Mouse (Mus musculus) neural tube, embryonic 11.5 days (tissue): ENCODE data around the gene F12. TPM values are rescaled to one million over a fixed set of nuclear protein-coding genes. Genes with fewer than 3 reads are reported as not detected.

Experiments
- ATAC-seq: fragments of 200-750 bp; cut with Nextera tagmentation; 2 replicates; pipeline ENCODE4 v1.8.0; 2017; ENCODE audit warnings: moderate number of reproducible peaks, mild to moderate bottlenecking, moderate TSS enrichment, moderate library complexity; ENCODE audit not compliant: insufficient read depth, low FRiP score, low TSS enrichment
- DNase-seq: peaks from one replicate; pipeline ENCODE4 v3.0.0-alpha.2; 2015; ENCODE audit warnings: low spot score
- H3K27ac ChIP-seq: fragments of 300-500 bp; sonication (generic); 2 replicates; pipeline ENCODE4 v1.5.1; 2014; ENCODE audit warnings: low read depth, mild to moderate bottlenecking, low read length
- H3K27me3 ChIP-seq: fragments of 300-500 bp; sonication (generic); 2 replicates; pipeline ENCODE4 v1.6.1; 2014; ENCODE audit warnings: mild to moderate bottlenecking, low read length, mixed read lengths; ENCODE audit not compliant: control insufficient read depth, insufficient read depth
- H3K36me3 ChIP-seq: fragments of 300-500 bp; sonication (generic); 2 replicates; pipeline ENCODE4 v1.6.1; 2014; ENCODE audit warnings: mild to moderate bottlenecking, low read length, moderate library complexity, mixed read lengths; ENCODE audit not compliant: control insufficient read depth, insufficient read depth
- H3K4me1 ChIP-seq: fragments of 300-500 bp; sonication (generic); 2 replicates; pipeline ENCODE4 v1.6.1; 2014; ENCODE audit warnings: low read length, mixed read lengths; ENCODE audit not compliant: control insufficient read depth, insufficient read depth
- H3K4me2 ChIP-seq: fragments of 300-500 bp; sonication (generic); 2 replicates; pipeline ENCODE4 v1.6.1; 2014; ENCODE audit warnings: low read depth, mild to moderate bottlenecking, moderate library complexity
- H3K4me3 ChIP-seq: fragments of 300-500 bp; sonication (generic); 2 replicates; pipeline ENCODE4 v1.5.1; 2014; ENCODE audit warnings: low read depth, low read length
- H3K9ac ChIP-seq: fragments of 300-500 bp; sonication (generic); 2 replicates; pipeline ENCODE4 v1.6.1; 2014; ENCODE audit warnings: mild to moderate bottlenecking, low read length
- H3K9me3 ChIP-seq: fragments of 300-500 bp; sonication (generic); 2 replicates; pipeline ENCODE4 v1.6.1; 2016; ENCODE audit warnings: low read length; ENCODE audit not compliant: control insufficient read depth
- WGBS: fragments of 180-500 bp; shearing (Covaris S2); extraction: QIAGEN DNeasy Blood & Tissue Kit; methylation state at CpG from one replicate; pipeline ENCODE4 v1.1.7; 2014; 5-methylcytosine and 5-hydroxymethylcytosine counted together
- polyA plus RNA-seq: library from polyadenylated mRNA; unstranded; fragments of >200 nt; fragmentation: Nextera tagmentation; extraction: Ambion mirVana; gene quantifications from 2 replicates; pipeline ENCODE4 v1.2.1, GENCODE M21; 2014

Gene F12
- polyA plus RNA-seq, 1 experiment from 2014 or later: not detected

DNA sequence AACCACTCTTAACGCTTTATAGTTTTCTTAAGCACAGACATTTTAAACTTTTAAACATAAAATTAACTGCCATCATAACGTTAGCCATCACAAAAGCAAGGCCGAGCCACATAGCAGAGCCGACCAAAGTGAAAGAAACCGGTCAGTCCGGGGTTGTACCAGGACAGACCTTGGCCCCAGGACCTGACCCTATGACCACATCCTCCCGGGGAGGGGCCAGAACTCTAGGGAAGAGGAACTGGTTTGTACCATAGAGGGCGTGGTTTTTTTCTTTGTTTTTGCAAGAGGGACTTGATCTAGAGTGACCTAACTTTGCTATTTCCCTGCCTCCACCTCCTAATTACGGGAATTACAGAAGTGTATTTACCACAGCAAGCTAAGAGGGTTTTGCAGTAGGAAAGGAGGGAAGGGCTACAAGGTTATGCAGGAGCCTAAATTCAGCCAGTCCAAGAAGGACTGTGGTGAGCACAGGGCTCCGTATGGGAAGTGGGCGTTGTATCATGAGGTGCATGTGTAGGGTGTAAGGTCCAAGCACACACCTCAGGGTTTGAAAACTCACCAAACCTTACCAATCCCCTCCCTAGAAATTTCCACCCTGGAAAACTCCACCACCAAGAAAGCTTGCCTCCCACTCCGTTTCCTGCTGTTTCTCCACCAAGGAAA, 2.8 kb upstream of the F12 start:
- no peaks in the 10 kb centered on the region for H3K27me3 ChIP-seq
- no peaks in the 10 kb centered on the region for H3K36me3 ChIP-seq
- no peaks in the 10 kb centered on the region for H3K9me3 ChIP-seq
- DNase-seq (no peak), ATAC-seq (no peak)
- no peak overlapping the region for H3K9ac ChIP-seq
- H3K4me2 ChIP-seq: no peak overlapping the region
- H3K4me3 ChIP-seq: no peak overlapping the region
- H3K4me1 ChIP-seq: no peaks in the 10 kb centered on the region
- WGBS: 79% methylated on average over 12 of the region's 12 CpGs
- H3K27ac ChIP-seq: no peak overlapping the region

GRCm38 (mm10) chr13:55420933-55421800, 5.4 kb downstream of the F12 start:
- Histone ChIP-seq H3K36me3 (no peaks in the 10 kb centered on the region), H3K9me3 (no peaks in the 10 kb centered on the region), H3K9ac (no peak overlapping the region), H3K4me1 (0 out of 2 replicates have a peak, but pooled peaks cover 3% of the 10 kb centered on the region), H3K4me3 (no peak overlapping the region; the same call in 1 of the 2 replicates), H3K4me2 (peak overlapping the region; percentile 13; the same call in 1 of the 2 replicates), H3K27ac (no peak overlapping the region), H3K27me3 (peaks cover 39% of the 10 kb centered on the region)
- ATAC-seq (no peak), DNase-seq (peak; percentile 71)
- 13% methylated on average over 35 of the region's 35 CpGs for WGBS

GRCm38 (mm10) chr13:55420018-55420932, 6.3 kb downstream of the F12 start:
- DNase-seq (no peak), ATAC-seq (no peak)
- no peak overlapping the region for H3K4me2 ChIP-seq
- H3K9me3 ChIP-seq: no peaks in the 10 kb centered on the region
- peaks cover 39% of the 10 kb centered on the region for H3K27me3 ChIP-seq
- H3K27ac ChIP-seq: no peak overlapping the region
- no peak overlapping the region for H3K4me3 ChIP-seq
- H3K4me1 ChIP-seq: 0 out of 2 replicates have a peak, but pooled peaks cover 3% of the 10 kb centered on the region
- H3K9ac ChIP-seq: no peak overlapping the region
- WGBS: 30% methylated on average over 51 of the region's 51 CpGs
- no peaks in the 10 kb centered on the region for H3K36me3 ChIP-seq

GRCm38 (mm10) chr13:55419142-55419541, 7.5 kb downstream of the F12 start:
- ATAC-seq (no peak), DNase-seq (no peak)
- H3K9ac ChIP-seq: no peak overlapping the region
- H3K4me1 ChIP-seq: 0 out of 2 replicates have a peak, but pooled peaks cover 3% of the 10 kb centered on the region
- no peaks in the 10 kb centered on the region for H3K9me3 ChIP-seq
- no peaks in the 10 kb centered on the region for H3K36me3 ChIP-seq
- H3K4me3 ChIP-seq: no peak overlapping the region
- 84% methylated on average over 5 of the region's 5 CpGs for WGBS
- no peak overlapping the region for H3K27ac ChIP-seq
- H3K4me2 ChIP-seq: no peak overlapping the region
- peaks cover 41% of the 10 kb centered on the region for H3K27me3 ChIP-seq

GRCm38 (mm10) chr13:55418004-55418403, 8.6 kb downstream of the F12 start:
- no peak overlapping the region for H3K4me2 ChIP-seq
- peak; percentile 48; the same call in 1 of the 2 replicates for ATAC-seq
- no peak overlapping the region for H3K9ac ChIP-seq

GRCm38 (mm10) chr13:55414743-55415380, 11.7 kb downstream of the F12 start, which contains the start of gene Pfn3:
Pfn3 (minus strand) TSS chr13:55415232.
- Histone ChIP-seq H3K4me2 (peak within 1 kb of the TSS; percentile 61), H3K36me3 (no peaks in the 10 kb centered on the region), H3K9ac (peak within 1 kb of the TSS; percentile 48), H3K4me1 (no peaks in the 10 kb centered on the region), H3K27ac (no peak within 1 kb of the TSS), H3K4me3 (peak within 1 kb of the TSS; percentile 34), H3K27me3 (peaks cover 20% of the 10 kb centered on the region), H3K9me3 (no peaks in the 10 kb centered on the region)
- 9% methylated on average over 41 of the region's 41 CpGs for WGBS
- ATAC-seq (peak; percentile 50; the same call in 1 of the 2 replicates), DNase-seq (peak; percentile 76)

More at GRCm38 (mm10) chr13:55418004-55418403, 8.6 kb downstream of the F12 start:
- H3K4me1 ChIP-seq: 0 out of 2 replicates have a peak, but pooled peaks cover 3% of the 10 kb centered on the region
- H3K9me3 ChIP-seq: no peaks in the 10 kb centered on the region
- peaks cover 41% of the 10 kb centered on the region for H3K27me3 ChIP-seq
- H3K4me3 ChIP-seq: no peak overlapping the region
- no peaks in the 10 kb centered on the region for H3K36me3 ChIP-seq
- H3K27ac ChIP-seq: no peak overlapping the region
- WGBS: 10% methylated on average over 12 of the region's 12 CpGs
- DNase-seq: peak; percentile 88

GRCm38 (mm10) chr13:55413333-55413732, 13.3 kb downstream of the F12 start:
- 80% methylated on average over 12 of the region's 12 CpGs for WGBS

More at GRCm38 (mm10) chr13:55413333-55413732, 13.3 kb downstream of the F12 start:
- Histone ChIP-seq H3K4me2 (no peak overlapping the region), H3K36me3 (no peaks in the 10 kb centered on the region), H3K4me1 (no peaks in the 10 kb centered on the region), H3K9me3 (no peaks in the 10 kb centered on the region), H3K4me3 (no peak overlapping the region), H3K27me3 (peaks cover 8% of the 10 kb centered on the region; the same call in 1 of the 2 replicates), H3K27ac (no peak overlapping the region), H3K9ac (no peak overlapping the region)
- ATAC-seq: no peak
- DNase-seq: no peak
